Mouse (Mus musculus): ENCODE results near the gene Gpank1.

The Gpank1 gene

GRCm38 (mm10) chr17:35159638-35160037 lies 38.4 kb downstream of the Gpank1 start:
- no peak for DNase-seq (ENCODE audit: low spot score in 2 of 2)

GRCm38 (mm10) chr17:35161421-35161820 lies 40.2 kb downstream of the Gpank1 start:
- DNase-seq (ENCODE audit: low spot score in 2 of 2), result no peak

GRCm38 (mm10) chr17:35162121-35162520 lies 40.9 kb downstream of the Gpank1 start:
- no peak for DNase-seq (ENCODE audit: low spot score in 2 of 2)

- DNase-seq (ENCODE audit: low spot score in 2 of 2), result no peak
These were observed 41.5 kb downstream of the Gpank1 start for GRCm38 (mm10) chr17:35162730-35163129.

- DNase-seq (ENCODE audit: low spot score in 2 of 2), result no peak
These were observed 42.2 kb downstream of the Gpank1 start for GRCm38 (mm10) chr17:35163326-35164081.

- no peak for DNase-seq (ENCODE audit: low spot score in 2 of 2)
These were observed 42.9 kb downstream of the Gpank1 start for GRCm38 (mm10) chr17:35164218-35164567.

GRCm38 (mm10) chr17:35164568-35165450 lies 43.6 kb downstream of the Gpank1 start, which contains the start of gene Prrc2a:
Gene Prrc2a, minus strand, starts transcription at chr17:35164897.
- peak; percentile 99 for DNase-seq (ENCODE audit: low spot score in 2 of 2)

GRCm38 (mm10) chr17:35165451-35166155 lies 44.3 kb downstream of the Gpank1 start:
- DNase-seq (ENCODE audit: low spot score in 2 of 2), result no peak

- DNase-seq (ENCODE audit: low spot score in 2 of 2), result peak in 1 of 2 experiments; percentile 71
These were observed 45.2 kb downstream of the Gpank1 start for GRCm38 (mm10) chr17:35166352-35167035.

- peak in 1 of 2 experiments; percentile 56 for DNase-seq (ENCODE audit: low spot score in 2 of 2)
These were observed 46.5 kb downstream of the Gpank1 start for GRCm38 (mm10) chr17:35167794-35168193.

GRCm38 (mm10) chr17:35168541-35169207 lies 47.4 kb downstream of the Gpank1 start:
- no peak for DNase-seq (ENCODE audit: low spot score in 2 of 2)

GRCm38 (mm10) chr17:35172445-35173234 lies 51.4 kb downstream of the Gpank1 start:
- DNase-seq (ENCODE audit: low spot score in 2 of 2), result peak; percentile 57

- no peak for DNase-seq (ENCODE audit: low spot score in 2 of 2)
These were observed 52.1 kb downstream of the Gpank1 start for GRCm38 (mm10) chr17:35173329-35173728.

All from frontal cortex, postnatal 36 days (tissue).